Mouse (Mus musculus) liver, embryonic 14.5 days (tissue): ENCODE measurements around the gene Chtop. TPM values are rescaled to one million over a fixed set of nuclear protein-coding genes. Genes with fewer than 3 reads are reported as not detected.

Source experiments
- ATAC-seq: fragments of 200-750 bp; cut with Nextera tagmentation; 2 replicates; pipeline ENCODE4 v1.8.0; 2017; ENCODE audit warnings: moderate number of reproducible peaks, mild to moderate bottlenecking, moderate library complexity; ENCODE audit not compliant: insufficient read depth
- DNase-seq, 3 experiments: peaks; one replicate each; pipeline ENCODE4 v3.0.0-alpha.2; 2012 to 2013; ENCODE audit warnings: low read depth in 3 of 3, low spot score in 3 of 3
- H3K27ac ChIP-seq: fragments of 300-500 bp; sonication (generic); 2 replicates; pipeline ENCODE4 v1.5.1; 2014; ENCODE audit warnings: moderate library complexity, mild to moderate bottlenecking, control low read depth, inconsistent platforms
- H3K27me3 ChIP-seq: fragments of 300-500 bp; sonication (generic); 2 replicates; pipeline ENCODE4 v1.6.1; 2014; ENCODE audit warnings: mild to moderate bottlenecking, low read length, moderate library complexity; ENCODE audit not compliant: control insufficient read depth, insufficient read depth
- H3K36me3 ChIP-seq: fragments of 300-500 bp; sonication (generic); replicated peaks from 2 replicates; pipeline ENCODE4 v1.6.1; 2014; ENCODE audit warnings: low read depth; ENCODE audit not compliant: control insufficient read depth, insufficient read depth
- H3K4me1 ChIP-seq, 2 experiments: fragments of 200-500 bp in 1 of 2; fragments of 300-500 bp in 1 of 2; sonication (generic) in 1 of 2; replicated peaks; 2 replicates each; pipeline ENCODE4 v1.6.1; 2012 to 2014; ENCODE audit warnings: antibody characterized with exemption in 1 of 2, inconsistent platforms in 1 of 2, low read length in 1 of 2; ENCODE audit not compliant: control insufficient read depth in 2 of 2, insufficient read depth in 2 of 2
- H3K4me2 ChIP-seq: fragments of 300-500 bp; sonication (generic); 2 replicates; pipeline ENCODE4 v1.6.1; 2014; ENCODE audit warnings: low read depth, mild to moderate bottlenecking, control low read depth, moderate library complexity
- H3K4me3 ChIP-seq, 2 experiments: fragments of 200-500 bp in 1 of 2; fragments of 300-500 bp in 1 of 2; sonication (generic) in 1 of 2; 2 replicates each; pipeline ENCODE4 v1.5.1; 2012 to 2014; ENCODE audit warnings: low read depth in 2 of 2, low read length in 2 of 2, mild to moderate bottlenecking in 2 of 2, control low read depth in 1 of 2, inconsistent platforms in 1 of 2, moderate library complexity in 1 of 2; ENCODE audit not compliant: insufficient read depth in 1 of 2
- H3K9ac ChIP-seq: fragments of 300-500 bp; sonication (generic); replicated peaks from 2 replicates; pipeline ENCODE4 v1.6.1; 2014; ENCODE audit warnings: mild to moderate bottlenecking, control low read depth, moderate library complexity
- H3K9me3 ChIP-seq: fragments of 300-500 bp; sonication (generic); 2 replicates; pipeline ENCODE4 v1.6.1; 2016; ENCODE audit warnings: low read length, mixed read lengths; ENCODE audit not compliant: control insufficient read depth
- CTCF ChIP-seq: IDR thresholded peaks from 2 replicates; pipeline ENCODE4 v1.5.1; 2016; ENCODE audit warnings: antibody characterized with exemption, low read depth, control low read depth
- EP300 ChIP-seq: IDR thresholded peaks from 2 replicates; pipeline ENCODE4 v1.6.1; 2016; ENCODE audit warnings: antibody characterized with exemption, low read depth
- WGBS: fragments of 180-500 bp; shearing (Covaris S2); extraction: QIAGEN DNeasy Blood & Tissue Kit; methylation state at CpG from one replicate; pipeline ENCODE4 v1.1.7; 2014; ENCODE audit not compliant: insufficient replicate concordance; 5-methylcytosine and 5-hydroxymethylcytosine counted together
- polyA plus RNA-seq, 2 experiments: library from polyadenylated mRNA; depleted of rRNA in 1 of 2; stranded (reverse) in 1 of 2; unstranded in 1 of 2; fragments of >200 nt; fragmentation: Nextera tagmentation in 1 of 2; extraction: Ambion mirVana in 1 of 2; gene quantifications; 2 replicates each; pipeline versions ENCODE4 v1.2.1 to v1.2.3; 2012 to 2014

Chtop gene
- polyA plus RNA-seq (2012; rRNA removed), result 33.6 and 49.9 TPM in 2 replicates
- polyA plus RNA-seq (2014; fragmentation: Nextera tagmentation; extraction: Ambion mirVana), result 29.7 and 32.7 TPM in 2 replicates

DNA sequence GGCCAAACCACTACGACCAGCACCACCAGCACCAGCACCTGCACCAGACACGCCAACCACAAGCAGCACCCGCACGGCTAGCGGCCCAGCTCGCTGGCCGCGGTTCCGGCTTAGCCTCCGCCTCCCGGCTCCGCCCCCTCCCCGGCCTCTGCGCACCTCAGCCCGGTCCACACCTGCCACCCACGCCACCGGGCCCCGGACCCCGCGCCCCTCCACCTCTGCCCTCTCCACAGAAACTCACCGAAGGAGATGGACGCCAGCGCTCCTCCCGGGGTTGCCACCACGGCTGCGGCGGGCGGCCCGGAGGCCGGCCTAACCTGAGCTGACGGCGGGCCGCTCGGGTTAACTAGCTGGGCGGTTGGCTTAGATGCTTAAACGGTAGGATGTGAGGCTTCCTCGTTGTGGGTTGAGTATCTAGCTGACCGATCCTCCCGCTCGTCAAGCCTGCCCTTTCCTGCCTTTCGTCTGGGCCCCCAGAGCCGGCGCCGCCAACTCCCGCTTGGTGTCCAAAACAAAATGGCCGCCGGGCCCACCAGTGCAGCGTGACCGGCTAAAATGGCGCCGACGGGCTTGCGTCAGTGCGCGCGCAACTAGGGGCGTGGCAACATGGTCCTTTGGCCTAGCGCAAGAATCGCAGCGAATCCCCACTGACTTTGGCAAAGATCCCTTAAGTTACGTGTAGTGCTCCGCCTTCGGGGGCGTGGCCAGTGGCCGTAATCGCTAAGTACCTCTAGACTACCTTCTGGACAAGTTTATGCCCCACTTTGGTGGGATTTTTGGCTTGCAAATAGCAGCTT lies at the start of gene Chtop:
TSS of gene Chtop (minus strand) at position 549 of the 797 bp plus-strand sequence.
- Histone ChIP-seq H3K4me1 (peaks cover 11 to 15% of the 10 kb centered on the region in 2 experiments), H3K36me3 (peaks cover 37% of the 10 kb centered on the region), H3K9me3 (no peaks in the 10 kb centered on the region), H3K4me2 (peak within 1 kb of the TSS; percentile 97), H3K9ac (peak within 1 kb of the TSS; percentile 99), H3K4me3 (peak within 1 kb of the TSS; percentile 93 to 97), H3K27ac (peak within 1 kb of the TSS; percentile 84), H3K27me3 (no peaks in the 10 kb centered on the region; the same call in 1 of the 2 replicates)
- WGBS, result under 1% methylated on average over 65 of the region's 66 CpGs
- no peak for TF ChIP-seq CTCF
- TF ChIP-seq EP300, result no peak
- peak; percentile 92 for ATAC-seq
- DNase-seq, result peak; percentile 98 to 99 (median 98)

DNA sequence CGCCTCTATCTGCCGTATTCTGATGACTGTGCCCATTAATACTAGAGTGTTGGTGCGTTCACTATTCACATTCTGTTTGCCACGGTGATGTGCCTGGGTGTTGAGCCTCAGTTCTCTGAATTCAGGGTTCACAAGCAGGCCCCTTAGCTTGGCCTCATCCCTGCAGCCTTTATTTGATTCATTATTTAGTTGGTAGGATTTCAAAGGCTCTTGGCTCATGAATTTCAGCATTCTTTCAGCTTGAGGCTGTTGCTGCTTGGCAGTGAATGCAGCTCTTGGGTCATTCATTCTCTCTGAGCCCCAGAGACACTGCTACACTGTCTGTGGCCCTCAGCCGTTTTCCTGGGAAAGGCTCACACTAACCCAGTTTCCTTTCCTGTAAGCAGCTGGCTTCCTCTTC lies 46.7 kb upstream of the Chtop start:
- DNase-seq, result no peak
- 53% methylated on average over 5 of the region's 5 CpGs for WGBS
- Histone ChIP-seq H3K27ac (no peak overlapping the region), H3K4me1 (no peaks in the 10 kb centered on the region), H3K27me3 (no peaks in the 10 kb centered on the region), H3K4me2 (no peak overlapping the region), H3K9me3 (no peaks in the 10 kb centered on the region), H3K36me3 (no peaks in the 10 kb centered on the region), H3K9ac (no peak overlapping the region), H3K4me3 (no peak overlapping the region)
- TF ChIP-seq CTCF (no peak), EP300 (no peak)
- ATAC-seq, result no peak

DNA sequence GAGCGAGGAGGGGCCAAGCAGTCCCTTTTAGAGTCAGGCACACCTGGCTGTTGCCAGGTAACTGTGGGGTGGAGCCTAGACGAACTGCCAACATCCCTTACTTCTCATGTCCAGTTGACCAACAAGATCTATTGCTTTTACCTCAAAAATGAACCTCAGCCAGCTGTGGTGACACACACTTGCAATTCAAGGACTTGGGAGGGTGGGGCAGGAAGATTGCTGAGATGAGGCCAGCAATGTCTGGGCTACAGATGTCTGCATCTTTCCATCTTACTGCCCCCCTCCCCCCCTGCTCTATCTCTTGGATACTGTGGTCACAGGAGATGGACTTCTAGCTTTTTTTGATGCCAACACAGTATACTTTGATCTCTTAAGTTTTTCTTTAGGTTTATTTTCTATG lies 42.9 kb upstream of the Chtop start:
- no peaks in the 10 kb centered on the region for H3K4me1 ChIP-seq
- H3K27me3 ChIP-seq, result no peaks in the 10 kb centered on the region
- 43% methylated on average over 2 of the region's 2 CpGs for WGBS
- H3K27ac ChIP-seq, result no peak overlapping the region
- H3K9me3 ChIP-seq, result no peaks in the 10 kb centered on the region
- H3K9ac ChIP-seq, result no peak overlapping the region
- no peak overlapping the region for H3K4me2 ChIP-seq
- no peak overlapping the region for H3K4me3 ChIP-seq
- TF ChIP-seq EP300 (no peak), CTCF (no peak)
- DNase-seq (no peak), ATAC-seq (no peak)
- H3K36me3 ChIP-seq, result no peaks in the 10 kb centered on the region

DNA sequence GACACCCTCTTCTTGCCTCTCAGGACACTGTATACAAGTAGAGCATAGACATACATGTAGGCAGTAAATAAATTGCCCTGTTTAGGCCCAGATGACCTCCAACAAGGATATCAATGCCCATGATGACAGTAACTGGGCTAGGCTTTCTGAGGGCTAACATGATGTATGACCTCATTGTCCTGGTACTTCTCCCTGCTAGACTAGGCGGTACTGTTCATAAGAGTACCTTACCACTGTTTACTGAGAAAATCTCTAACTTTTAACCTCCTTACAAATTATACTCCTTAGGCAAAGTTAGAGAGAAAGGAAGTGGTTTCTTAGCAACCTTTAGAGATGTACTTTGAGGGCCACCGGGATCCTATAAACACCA lies 41.1 kb upstream of the Chtop start:
- TF ChIP-seq EP300 (no peak), CTCF (no peak)
- no peak for ATAC-seq
- H3K36me3 ChIP-seq, result no peaks in the 10 kb centered on the region

DNA sequence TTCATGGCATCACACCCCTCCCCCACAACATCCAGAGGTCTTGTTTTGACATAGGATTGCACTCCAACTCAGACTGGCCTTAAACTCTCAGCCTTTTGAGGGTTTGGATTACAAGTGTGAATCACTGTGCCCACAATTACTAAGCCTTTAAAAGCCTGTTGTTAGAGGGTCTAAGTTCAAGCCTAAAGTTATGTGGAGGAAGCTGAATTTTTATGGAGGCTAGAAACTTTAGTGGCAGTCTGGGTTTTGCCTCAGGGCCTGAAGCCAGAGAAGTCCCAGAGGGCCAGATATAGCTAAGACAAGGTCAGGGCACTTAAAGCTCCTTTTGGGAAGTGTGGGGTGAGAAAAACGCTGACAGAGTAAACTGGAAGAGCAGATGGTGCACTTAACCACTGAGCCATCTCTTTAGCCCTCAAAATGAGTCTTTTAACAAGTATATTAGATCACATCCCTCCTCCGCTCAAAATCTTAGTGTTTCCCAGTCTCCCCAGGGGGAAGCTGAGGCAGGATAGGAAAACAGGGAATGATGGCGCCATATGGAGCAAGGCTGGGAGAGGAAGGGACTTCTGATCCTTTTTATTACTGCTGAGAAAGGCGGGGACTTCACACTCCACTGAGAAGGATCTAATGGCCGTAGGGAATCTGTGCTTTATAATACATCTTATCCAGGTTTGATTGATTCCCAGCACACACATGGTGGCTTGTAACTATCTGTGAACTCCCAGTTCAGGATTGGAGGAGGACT lies 40.5 kb upstream of the Chtop start:
- Histone ChIP-seq H3K9me3 (no peaks in the 10 kb centered on the region), H3K36me3 (no peaks in the 10 kb centered on the region), H3K4me2 (no peak overlapping the region), H3K27me3 (no peaks in the 10 kb centered on the region), H3K27ac (no peak overlapping the region), H3K9ac (no peak overlapping the region), H3K4me3 (no peak overlapping the region), H3K4me1 (no peaks in the 10 kb centered on the region)
- TF ChIP-seq EP300, result no peak
- no peak for TF ChIP-seq CTCF
- ATAC-seq (no peak), DNase-seq (no peak)
- 47% methylated on average over 5 of the region's 5 CpGs for WGBS

More for the DNA sequence above, 41.1 kb upstream of the Chtop start:
- Histone ChIP-seq H3K9me3 (no peaks in the 10 kb centered on the region), H3K4me1 (no peaks in the 10 kb centered on the region), H3K27ac (no peak overlapping the region), H3K27me3 (no peaks in the 10 kb centered on the region), H3K9ac (no peak overlapping the region), H3K4me2 (no peak overlapping the region), H3K4me3 (no peak overlapping the region)
- DNase-seq, result no peak
- WGBS, result 71% methylated on average over 2 of the region's 2 CpGs
